Mouse (Mus musculus) urinary bladder, postnatal 36 days (tissue): ENCODE data around the gene Mall.
A peak's percentile ranks its signal among the peaks of the same experiment; 100 is the strongest.

Experiments
- DNase-seq, 2 experiments: peaks; one replicate each; pipeline ENCODE4 v3.0.0; 2022; ENCODE audit warnings: low spot score in 2 of 2, mixed read lengths in 1 of 2

Mall gene

DNA sequence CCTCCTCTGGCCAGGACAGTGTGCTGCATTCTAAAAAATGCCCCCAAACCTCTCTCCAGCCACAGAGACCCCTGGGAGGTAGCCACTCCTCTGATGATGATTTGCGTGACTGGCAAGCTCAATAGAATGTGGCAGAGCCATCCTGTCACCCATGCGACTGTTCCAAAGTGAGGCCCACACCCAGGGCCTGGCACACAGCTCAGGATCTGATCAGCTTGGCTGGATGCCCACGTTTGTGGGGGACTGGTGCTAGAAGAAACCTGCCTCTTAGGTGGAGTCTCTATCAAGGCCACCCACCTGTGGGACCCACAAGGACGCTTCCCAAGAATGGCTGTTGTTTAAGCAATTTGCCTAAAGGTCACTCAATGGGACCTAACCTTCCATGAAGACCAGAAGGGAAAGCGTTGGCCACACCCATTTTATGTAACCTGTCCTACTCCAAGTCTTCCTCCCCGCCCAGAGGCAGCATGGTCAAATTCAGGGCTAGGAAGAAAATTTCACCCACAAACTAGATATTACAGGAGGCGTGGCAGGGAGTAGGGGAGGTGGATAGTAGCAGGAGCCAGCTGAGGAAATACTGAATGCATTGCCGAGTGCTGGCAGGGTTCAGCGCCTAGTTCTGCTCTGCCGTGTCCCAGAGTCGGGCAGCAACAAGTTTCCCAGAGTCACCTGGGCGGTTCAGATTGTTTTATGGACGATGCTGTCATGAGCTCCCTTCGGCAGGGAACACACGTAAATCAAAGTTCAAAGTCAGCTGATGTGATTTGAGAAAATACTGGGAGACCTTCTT, 876 bp downstream of the Mall start:
- peak in 1 of 2 experiments; percentile 15 for DNase-seq

DNA sequence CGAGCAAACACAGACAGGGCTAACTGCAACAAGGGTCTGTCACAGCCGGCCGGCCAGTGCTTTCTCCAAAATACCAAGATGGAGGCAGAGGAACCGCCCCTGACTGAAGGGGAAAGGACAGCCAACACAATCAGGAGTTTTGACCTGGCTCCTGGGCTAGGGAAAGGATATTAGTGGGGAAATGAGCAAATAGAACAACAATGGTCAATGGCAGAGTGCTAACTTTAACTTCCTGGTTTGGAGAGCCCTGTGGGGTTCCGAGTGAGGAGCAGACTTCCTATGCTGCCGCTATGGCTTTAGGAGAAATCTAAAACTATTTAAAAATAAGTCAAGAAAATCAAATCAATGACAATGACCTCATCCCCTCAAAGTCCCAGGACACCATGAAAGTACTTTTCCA, 1.6 kb downstream of the Mall start:
- DNase-seq, result no peak

DNA sequence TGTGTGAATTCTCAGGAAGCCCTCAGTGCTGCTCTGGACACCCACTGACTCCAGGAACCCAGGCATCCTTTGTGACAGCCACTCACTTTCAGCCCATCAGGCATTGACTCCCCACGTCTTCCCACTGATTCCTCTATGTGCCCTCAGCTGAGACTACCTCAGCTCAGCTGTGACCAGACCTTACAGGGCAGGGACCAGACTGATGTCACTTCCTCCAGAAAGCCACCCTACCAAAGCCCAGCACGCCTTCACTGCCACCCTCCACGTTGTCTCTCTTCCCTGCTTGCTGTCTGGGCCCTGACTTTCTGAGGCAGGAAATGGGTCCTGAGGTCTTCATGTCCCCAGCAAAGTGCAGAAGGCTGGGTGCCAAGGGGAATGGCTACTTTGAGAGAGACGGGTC, 6.5 kb downstream of the Mall start:
- no peak for DNase-seq

DNA sequence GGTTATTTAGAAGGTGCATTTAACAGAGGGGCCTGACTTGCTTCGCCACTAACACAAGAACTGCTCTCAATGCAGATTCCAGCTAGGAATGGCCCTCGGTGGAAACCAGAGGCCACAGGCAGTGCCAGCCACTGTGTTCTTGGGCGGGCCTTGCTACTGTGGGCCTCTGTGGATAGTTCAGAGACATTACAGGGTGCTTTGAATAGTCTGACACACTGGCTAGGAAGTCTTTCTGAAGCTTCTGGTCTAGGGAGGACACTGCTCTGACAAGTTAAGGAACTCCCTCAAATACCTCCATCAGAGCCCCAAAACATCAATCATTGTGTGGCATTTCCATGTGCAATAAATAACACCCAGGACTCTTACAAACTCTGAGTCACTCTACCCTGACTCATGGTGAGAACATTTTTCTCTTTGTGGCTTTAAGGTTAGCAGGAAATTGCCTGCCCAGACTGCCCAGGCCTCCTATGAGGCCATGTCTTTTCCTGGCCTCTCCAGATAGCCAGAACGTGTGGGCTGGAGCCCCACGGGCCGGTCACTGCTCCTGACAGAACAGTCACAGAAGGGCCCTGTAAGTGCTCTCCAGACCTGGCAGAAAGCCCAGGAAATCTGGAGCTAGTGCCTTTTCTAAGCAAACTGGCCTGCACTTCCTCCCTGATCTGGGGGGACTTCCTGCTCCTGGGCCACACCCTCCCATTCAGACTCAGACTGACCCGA, 7.4 kb downstream of the Mall start:
- DNase-seq, result peak; percentile 32 to 62

DNA sequence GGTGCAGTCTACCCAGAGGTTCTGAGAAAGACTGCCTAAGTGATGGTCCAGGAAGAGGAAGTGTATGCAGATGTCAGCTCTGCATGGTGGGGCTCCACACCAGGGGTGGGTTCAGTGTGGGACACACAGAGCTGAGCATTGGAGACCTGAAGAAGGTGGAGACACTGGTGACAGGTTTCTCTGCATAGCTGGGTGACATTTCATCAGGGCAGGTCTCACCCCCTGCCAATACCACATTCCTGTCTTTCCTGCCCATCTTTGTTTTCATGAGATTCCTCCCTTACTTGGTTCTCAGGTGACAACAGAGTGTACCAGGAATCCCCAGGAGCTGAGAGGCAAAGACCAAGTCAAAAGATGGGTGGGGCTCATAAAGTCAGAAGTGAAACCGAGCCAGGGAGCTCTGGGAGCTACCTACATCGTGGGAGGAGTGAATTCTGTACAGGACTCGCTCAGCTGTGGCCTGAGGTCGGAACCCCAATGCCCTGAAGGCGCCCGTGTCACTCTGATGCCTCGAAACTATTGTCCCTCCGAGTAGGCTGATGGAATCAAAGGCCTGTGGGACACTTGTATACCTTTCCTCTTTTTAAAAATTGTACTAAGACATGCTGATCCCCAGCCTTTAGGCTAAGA, 10.8 kb downstream of the Mall start:
- no peak for DNase-seq

DNA sequence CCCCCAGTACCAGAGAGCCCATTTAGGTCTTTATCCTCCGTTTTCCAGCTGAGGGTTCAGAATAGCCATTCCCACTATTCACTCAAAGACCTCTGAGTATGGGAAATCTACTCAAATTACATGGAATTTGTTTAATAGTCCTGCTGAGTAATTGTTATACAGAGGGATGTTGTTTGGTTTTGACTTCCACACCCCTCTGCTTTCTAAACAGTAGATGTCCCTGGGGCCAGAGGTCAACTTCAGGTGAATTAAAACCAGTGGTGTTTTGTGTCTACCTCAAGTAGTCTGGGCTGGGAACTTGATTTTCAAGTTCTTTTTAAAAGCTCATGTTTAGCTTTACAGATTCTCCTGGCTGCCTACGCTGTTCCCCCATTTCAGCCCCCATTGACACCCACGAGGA, 15.0 kb downstream of the Mall start:
- DNase-seq, result no peak

DNA sequence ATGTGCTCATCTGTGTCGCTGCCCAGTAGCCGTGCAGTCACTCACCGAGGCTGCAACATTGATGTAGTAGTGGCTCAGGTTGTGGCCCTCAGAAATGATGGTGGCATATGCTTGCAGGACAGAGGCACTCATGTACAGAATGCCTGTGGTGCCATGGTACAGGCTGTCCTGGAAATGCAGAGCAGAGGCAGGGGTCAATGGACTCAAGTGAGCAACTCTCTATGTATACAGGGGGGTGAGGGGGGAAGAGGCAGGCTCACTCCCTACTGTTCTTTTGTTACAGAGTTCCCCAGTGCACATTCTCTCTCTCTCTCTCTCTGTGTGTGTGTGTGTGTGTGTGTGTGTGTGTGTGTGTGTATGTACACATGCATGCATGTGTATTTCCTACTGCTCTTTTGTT, 20.9 kb downstream of the Mall start:
- DNase-seq, result no peak

DNA sequence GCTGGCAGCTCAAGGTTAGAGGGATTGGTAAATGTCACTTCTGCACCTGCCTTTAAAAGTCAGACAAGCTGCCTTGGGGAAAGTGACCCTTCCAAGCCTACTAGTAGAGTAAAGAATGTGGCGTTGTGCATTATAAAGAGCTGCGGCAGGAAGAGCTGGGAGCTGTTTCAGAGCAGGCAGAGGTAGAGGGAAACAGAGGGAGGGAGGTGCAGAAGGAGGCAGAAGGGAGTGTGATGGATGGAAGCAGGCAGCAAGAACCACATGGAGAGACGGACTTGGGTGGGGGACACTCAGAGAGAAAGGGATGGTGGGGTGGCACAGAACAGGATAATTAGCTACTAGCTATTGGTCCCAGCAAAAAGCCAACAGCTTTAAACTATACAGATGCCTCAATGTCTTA, 21.7 kb downstream of the Mall start:
- no peak for DNase-seq

DNA sequence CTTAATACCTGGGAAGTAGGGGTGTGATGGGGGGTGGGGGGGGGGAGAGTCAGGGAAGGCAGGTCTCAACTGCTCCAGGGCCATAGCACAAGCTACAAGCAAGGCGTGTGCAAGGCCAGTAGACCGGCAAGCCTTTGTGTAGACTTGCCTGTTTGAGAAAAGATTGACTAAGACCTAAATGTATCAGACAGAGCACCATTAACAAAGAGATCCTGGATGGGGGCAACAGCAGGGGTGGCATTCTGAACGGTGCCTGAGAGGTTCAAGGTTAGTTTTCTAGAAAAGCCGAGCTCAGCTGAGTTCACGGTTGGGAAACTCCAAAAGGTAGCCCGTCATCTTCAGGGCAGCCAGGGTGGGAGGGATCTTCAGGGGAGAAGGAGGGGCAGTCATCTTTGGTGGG, 24.5 kb downstream of the Mall start:
- DNase-seq, result no peak

DNA sequence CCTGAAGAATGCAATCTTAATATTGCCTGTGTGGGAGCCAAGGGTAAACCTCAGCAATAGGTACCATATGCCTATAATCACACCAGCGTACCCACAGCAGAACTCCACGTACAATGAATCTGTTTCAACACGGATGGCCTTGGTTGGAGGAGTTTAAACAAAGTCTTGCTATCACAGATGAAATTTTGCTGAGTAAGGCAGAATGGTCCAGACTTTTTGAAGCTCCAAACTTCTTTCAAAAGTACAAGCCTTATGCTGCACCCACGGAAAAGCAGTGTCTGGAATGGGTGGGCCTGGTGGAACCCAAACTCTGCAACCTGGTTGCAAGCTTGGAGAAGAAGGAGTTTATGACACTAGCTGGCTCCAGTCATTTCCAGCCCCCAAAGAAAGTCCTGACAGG, 40.5 kb downstream of the Mall start:
- no peak for DNase-seq

DNA sequence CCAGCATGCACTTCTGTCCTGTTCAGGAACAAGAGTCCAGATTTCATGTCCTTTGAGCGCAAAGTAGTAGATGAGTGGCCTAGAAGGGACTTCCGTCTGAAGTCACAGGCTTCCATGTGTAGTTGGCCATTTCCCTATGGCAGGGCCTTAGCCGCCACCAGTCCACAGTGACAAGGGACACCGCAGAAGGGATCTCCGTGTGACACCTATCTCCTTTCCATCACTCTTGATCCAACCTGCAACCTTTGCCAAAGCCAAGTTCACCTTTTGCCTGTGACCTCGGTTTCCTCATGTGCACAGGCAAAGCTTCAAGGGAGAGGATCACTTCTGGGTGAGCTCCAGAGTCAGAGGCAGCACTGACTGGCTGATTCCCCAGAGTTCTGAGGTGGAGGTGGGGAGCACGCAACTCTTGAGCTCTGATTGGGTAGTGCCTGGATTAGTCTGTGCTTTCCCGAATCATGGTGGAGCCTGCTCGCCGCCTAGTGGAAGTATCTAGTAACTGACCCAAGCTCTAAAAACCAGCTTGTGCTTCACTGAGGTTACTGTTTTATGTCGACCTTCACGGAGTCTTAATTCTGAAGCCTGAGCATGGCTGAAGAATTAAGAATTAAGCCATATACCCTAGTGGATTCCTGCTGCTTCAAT, 45.9 kb downstream of the Mall start:
- DNase-seq, result peak; percentile 30 to 68

DNA sequence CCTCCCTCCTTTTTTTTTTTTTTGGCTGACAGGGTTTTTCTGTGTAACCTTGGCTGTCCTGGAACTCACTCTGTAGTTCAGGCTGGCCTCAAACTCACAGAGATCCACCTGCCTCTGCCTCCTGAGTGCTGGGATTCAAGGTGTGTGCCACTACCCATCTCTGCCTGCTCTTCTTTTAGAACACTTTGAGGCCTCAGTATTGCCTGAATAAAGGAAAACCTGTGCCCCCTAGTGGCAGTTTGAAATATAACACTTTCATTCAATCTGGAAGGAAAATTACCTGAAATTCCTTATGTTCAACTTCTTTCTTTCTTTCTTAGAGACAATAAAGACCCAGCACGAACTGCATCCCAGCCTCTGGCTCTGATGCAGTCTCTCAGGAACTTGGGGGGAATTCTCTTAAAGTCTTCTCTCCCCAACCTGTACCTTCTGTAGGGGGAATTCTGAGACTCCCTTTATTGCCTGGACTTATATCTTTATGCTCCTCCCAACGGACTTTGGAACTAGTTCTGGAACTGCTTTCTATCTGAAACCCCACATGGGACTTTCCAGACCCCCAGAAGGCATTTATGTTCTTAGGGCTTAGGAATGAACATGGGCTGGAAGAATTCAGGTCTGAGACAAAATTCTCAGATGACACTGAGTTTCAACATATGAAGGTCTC, 61.8 kb downstream of the Mall start:
- no peak for DNase-seq

DNA sequence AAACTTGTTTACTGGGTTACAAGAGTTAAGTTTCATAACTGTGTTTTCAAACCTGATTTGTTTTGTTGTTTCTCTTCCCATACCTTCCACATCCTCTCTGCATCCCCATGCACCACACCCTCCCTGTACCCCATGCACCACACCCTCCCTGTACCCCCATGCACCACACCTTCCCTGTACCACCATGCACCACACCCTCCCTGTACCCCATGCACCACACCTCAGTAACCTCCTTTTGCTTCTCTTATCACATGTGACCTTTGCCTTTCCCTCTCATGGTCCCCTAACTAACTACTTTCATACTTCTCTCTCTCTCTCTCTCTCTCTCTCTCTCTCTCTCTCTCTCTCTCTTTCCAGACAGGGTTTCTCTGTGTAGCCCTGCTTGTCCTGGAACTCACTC, 62.7 kb downstream of the Mall start:
- DNase-seq, result no peak

DNA sequence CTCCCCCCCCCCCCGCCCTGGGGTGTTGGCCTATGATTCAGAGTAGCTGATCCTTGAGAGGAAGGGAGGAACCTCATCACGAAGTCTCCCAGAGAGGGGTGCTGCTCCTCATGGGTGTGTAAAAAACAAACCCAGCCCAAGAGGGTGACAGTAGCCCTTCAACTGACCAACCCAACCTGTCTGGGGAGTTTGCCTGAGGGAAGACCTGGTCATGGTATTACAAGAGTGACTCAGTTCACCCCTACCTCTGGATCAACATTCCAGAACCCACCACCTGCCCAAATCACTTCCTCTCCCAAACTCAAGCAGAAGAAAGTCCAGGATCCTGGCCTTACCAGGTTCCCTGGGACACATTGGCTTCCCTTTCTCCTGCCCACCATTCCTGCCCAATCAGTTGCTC, 67.0 kb downstream of the Mall start:
- DNase-seq, result no peak

DNA sequence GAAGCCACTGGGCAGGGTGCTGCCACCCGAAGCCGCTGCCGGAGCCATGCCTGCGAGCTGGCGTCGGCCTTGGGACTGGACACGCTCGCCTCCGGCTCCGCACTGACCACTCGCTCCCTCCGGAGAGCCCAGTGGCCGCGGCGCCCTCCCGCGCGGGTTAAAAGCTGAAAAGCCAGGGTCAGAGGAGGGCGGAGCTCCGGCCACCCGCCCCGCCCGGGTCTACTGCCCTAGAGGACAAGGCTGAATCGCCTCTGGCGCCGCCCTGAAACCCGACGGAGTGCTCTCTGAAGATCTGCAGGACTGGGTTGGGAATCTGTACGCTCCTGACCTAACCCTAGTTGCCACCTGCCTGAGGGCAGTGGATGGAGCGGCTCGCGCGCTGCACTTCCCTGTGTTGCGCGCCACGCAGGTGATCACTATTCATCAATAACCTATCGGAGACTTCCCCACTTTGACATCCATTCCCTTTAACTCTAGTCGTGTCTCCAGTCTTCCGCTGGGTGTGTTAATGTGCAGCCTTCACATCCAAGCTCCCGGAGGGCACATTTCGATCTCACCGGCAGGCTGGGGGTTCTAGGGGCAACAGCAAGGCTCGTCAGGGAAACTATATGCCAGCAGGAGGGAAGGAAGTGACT, 73.5 kb downstream of the Mall start, which contains the start of gene Mal:
TSS of gene Mal (minus strand) at position 610 of the 635 bp plus-strand sequence.
- DNase-seq, result peak; percentile 71 to 74

DNA sequence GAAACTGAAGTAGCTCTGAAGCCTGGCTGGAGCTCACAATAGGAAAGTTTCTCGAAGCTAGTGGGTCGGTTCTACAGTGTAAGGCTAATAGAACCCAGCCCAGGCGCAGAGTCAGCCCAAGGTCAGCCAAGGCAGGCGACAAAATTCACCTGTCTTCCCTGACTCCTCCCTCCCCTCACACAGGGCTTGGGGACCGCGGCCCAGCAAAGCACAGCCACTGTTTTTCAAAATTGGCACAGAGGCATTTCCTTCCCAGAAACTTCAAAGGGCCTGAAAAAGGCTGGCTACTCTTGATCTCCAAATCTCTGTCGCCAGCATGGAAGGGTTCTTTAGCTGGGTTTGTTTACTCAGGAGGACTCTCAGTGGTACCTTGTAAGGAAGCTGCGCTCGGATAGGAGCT, 74.3 kb downstream of the Mall start:
- no peak for DNase-seq

DNA sequence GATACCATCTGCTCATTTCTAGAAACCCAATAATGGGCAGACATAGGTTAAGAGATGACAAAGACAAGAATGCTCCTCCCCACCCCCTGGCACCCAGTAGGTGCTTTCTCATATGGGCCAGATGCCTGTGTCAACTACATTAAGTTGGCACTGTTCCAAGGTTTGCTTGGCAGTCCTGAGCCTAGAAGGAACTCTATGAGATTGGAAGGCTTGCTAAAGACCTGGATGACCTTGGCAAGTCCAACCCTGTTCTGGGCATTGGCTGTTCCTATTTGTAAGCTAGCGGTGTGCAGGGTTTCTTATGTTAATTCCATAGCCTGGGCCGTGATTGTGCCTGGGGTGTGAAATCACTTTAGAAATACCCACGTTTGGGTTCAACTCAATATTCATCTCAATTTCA, 74.9 kb downstream of the Mall start:
- DNase-seq, result no peak
